ENCODE assay signal across 8 mouse cellular contexts in genomic region chr5:150295096-150295495, GRCm38 (mm10).
A peak's percentile ranks its signal among the peaks of the same experiment; 100 is the strongest.
DNase-seq lines count a peak whose midpoint lies in the region; ATAC-seq and TF ChIP-seq lines count a peak whose summit lies in the region.
"Had no signal": no experiment of that assay in that cellular context is flagged by ENCODE, and none has a peak within 500 bp of the region (broad histone marks: within the 10 kb centered on the region; RNA-seq: fewer than 3 reads in every experiment).

No protein-coding gene starts in this region.

- DNase-seq in left cerebral cortex, postnatal 36 days (ENCODE audit: low spot score in 2 of 2): peak; percentile 29 to 32
- DNase-seq in left cerebral cortex, adult 8-10 months (ENCODE audit: low spot score in 2 of 2): no peak
- DNase-seq in gastrocnemius, postnatal 25 days: peak; percentile 71
- peak; percentile 86 for DNase-seq in heart, postnatal 0 days (ENCODE audit: low spot score)
- peak; percentile 79 for DNase-seq in skeletal muscle tissue, adult 2 months (ENCODE audit: low read depth, low spot score)
- DNase-seq in thymus, adult 2 months: no peak
- DNase-seq in ovary, adult 18-20 months (ENCODE audit: low spot score): no peak
- DNase-seq: liver, embryonic 13.5 days had no signal

- peak overlapping the region; percentile 59 for H3K4me2 ChIP-seq in heart, postnatal 0 days (ENCODE audit: low read depth, low read length)
- H3K4me2 ChIP-seq: liver, embryonic 13.5 days had no signal

- TF ChIP-seq CTCF in heart, postnatal 0 days (IDR thresholded peaks at IDR 0.05; ENCODE audit: low read depth): no peak
- TF ChIP-seq CTCF in thymus, adult 2 months (IDR thresholded peaks at IDR 0.05; ENCODE audit: borderline replicate concordance, control insufficient read depth, extremely low read depth, insufficient read depth, low read length, poor library complexity): no peak

- no peaks in the 10 kb centered on the region for H3K36me3 ChIP-seq in heart, postnatal 0 days (replicated peaks; ENCODE audit: control insufficient read depth, insufficient read depth, low read length)
- H3K36me3 ChIP-seq in thymus, adult 2 months (ENCODE audit: control insufficient read depth, insufficient read depth, low read length): no peaks in the 10 kb centered on the region
- H3K36me3 ChIP-seq: liver, embryonic 13.5 days had no signal

- 22% methylated on average over 11 of the region's 11 CpGs for WGBS in heart, postnatal 0 days
- WGBS in thymus, adult 2 months: 90% methylated on average over 11 of the region's 11 CpGs

- no peak for TF ChIP-seq EP300 in heart, postnatal 0 days (IDR thresholded peaks at IDR 0.05; ENCODE audit: low read depth)

- peak overlapping the region; percentile 97 for H3K27ac ChIP-seq in heart, postnatal 0 days (ENCODE audit: low read depth)
- H3K27ac ChIP-seq in thymus, adult 2 months (ENCODE audit: control insufficient read depth, insufficient read depth, low read length): no peak overlapping the region
- H3K27ac ChIP-seq: liver, embryonic 13.5 days had no signal

- H3K9me3 ChIP-seq in heart, postnatal 0 days (replicated peaks; ENCODE audit: control insufficient read depth, low read length): no peaks in the 10 kb centered on the region
- H3K9me3 ChIP-seq: liver, embryonic 13.5 days had no signal

- H3K9ac ChIP-seq in heart, postnatal 0 days (replicated peaks; ENCODE audit: low read depth, low read length): peak overlapping the region; percentile 55
- H3K9ac ChIP-seq: liver, embryonic 13.5 days had no signal

- H3K4me1 ChIP-seq in heart, postnatal 0 days (ENCODE audit: control insufficient read depth, insufficient read depth): peaks cover 29% of the 10 kb centered on the region
- H3K4me1 ChIP-seq in thymus, adult 2 months (replicated peaks; ENCODE audit: control insufficient read depth, insufficient read depth, low read length): no peaks in the 10 kb centered on the region; the same call in 1 of the 2 replicates
- H3K4me1 ChIP-seq: liver, embryonic 13.5 days had no signal

- H3K4me3 ChIP-seq in heart, postnatal 0 days (ENCODE audit: low read depth, low read length): peak overlapping the region; percentile 36
- H3K4me3 ChIP-seq in thymus, adult 2 months (ENCODE audit: control insufficient read depth, insufficient read depth, low read length): no peak overlapping the region
- H3K4me3 ChIP-seq: liver, embryonic 13.5 days had no signal

- ATAC-seq in heart, postnatal 0 days (ENCODE audit: insufficient read depth, low read depth): peak; percentile 93

- intact Hi-C loops in left cerebral cortex, postnatal 36 days (cut with DNase I): no loop called here

- H3K27me3 ChIP-seq in heart, postnatal 0 days (ENCODE audit: control insufficient read depth, insufficient read depth, low read length): no peaks in the 10 kb centered on the region
- H3K27me3 ChIP-seq in thymus, adult 2 months (ENCODE audit: control insufficient read depth, insufficient read depth, low read length): no peaks in the 10 kb centered on the region
- H3K27me3 ChIP-seq: liver, embryonic 13.5 days had no signal

- no peak for TF ChIP-seq POLR2A in thymus, adult 2 months (IDR thresholded peaks at IDR 0.05; ENCODE audit: control insufficient read depth, extremely low read depth, insufficient read depth, low read length, poor library complexity)

Comparison
In these comparisons a context has a peak if more than half of its experiments do, and no peak if none do; other contexts are left out.
1. DNase-seq: peak in left cerebral cortex, postnatal 36 days (2 of 2), gastrocnemius, postnatal 25 days (single experiment), heart, postnatal 0 days (single experiment) and skeletal muscle tissue, adult 2 months (single experiment); none in left cerebral cortex, adult 8-10 months (0 of 2), thymus, adult 2 months (single experiment) and ovary, adult 18-20 months (single experiment).